Mouse (Mus musculus) spleen, adult 2 months (tissue): Measurements from ENCODE around the gene Adprhl1. TPM values are rescaled to one million over a fixed set of nuclear protein-coding genes. Genes with fewer than 3 reads are reported as not detected.

Experiments used
- DNase-seq, 2 experiments: peaks; one replicate each; pipeline versions ENCODE4 v3.0.0 to v3.0.0-alpha.2; 2012 to 2021; ENCODE audit warnings: low spot score in 2 of 2, low read depth in 1 of 2
- H3K27ac ChIP-seq: fragments of 200-500 bp; 2 replicates; pipeline ENCODE4 v1.5.1; 2012; ENCODE audit warnings: low read length, inconsistent platforms; ENCODE audit not compliant: insufficient read depth
- H3K27me3 ChIP-seq: fragments of 200-500 bp; 2 replicates; pipeline ENCODE4 v1.6.1; 2012; ENCODE audit warnings: mild to moderate bottlenecking, moderate library complexity, low read length, inconsistent platforms; ENCODE audit not compliant: control insufficient read depth, insufficient read depth
- H3K36me3 ChIP-seq: fragments of 200-500 bp; 2 replicates; pipeline ENCODE4 v1.6.1; 2012; ENCODE audit warnings: mild to moderate bottlenecking, low read length, inconsistent platforms; ENCODE audit not compliant: control insufficient read depth, insufficient read depth
- H3K4me1 ChIP-seq: fragments of 200-500 bp; 2 replicates; pipeline ENCODE4 v1.6.1; 2011; ENCODE audit warnings: inconsistent platforms; ENCODE audit not compliant: control insufficient read depth, insufficient read depth, insufficient read length
- H3K4me3 ChIP-seq: fragments of 200-500 bp; 2 replicates; pipeline ENCODE4 v1.5.1; 2011; ENCODE audit warnings: mild to moderate bottlenecking, inconsistent platforms; ENCODE audit not compliant: insufficient read depth, insufficient read length; ENCODE audit errors: extremely low read depth
- CTCF ChIP-seq: fragments of 200-500 bp; IDR thresholded peaks from 2 replicates; pipeline ENCODE4 v1.5.1; 2011; ENCODE audit warnings: mild to moderate bottlenecking, inconsistent platforms; ENCODE audit not compliant: insufficient read depth, insufficient read length, insufficient replicate concordance; ENCODE audit errors: extremely low read depth
- POLR2A ChIP-seq: fragments of 200-500 bp; IDR thresholded peaks from 2 replicates; pipeline ENCODE4 v1.6.1; 2011; ENCODE audit warnings: low read depth, low read length, inconsistent platforms
- WGBS: fragments of 180-500 bp; shearing (Covaris S2); methylation state at CpG from one replicate; pipeline ENCODE4 v1.1.7; 2018; 5-methylcytosine and 5-hydroxymethylcytosine counted together
- polyA plus RNA-seq: library from polyadenylated mRNA; depleted of rRNA; stranded (reverse); fragments of >200 nt; gene quantifications from 2 replicates; pipeline ENCODE4 v1.2.3, GENCODE M21; 2012

The Adprhl1 gene
- polyA plus RNA-seq, 1 experiment = 0.18 TPM

GRCm38 (mm10) chr8:13230471-13230870 lies 23.5 kb downstream of the Adprhl1 start:
- H3K27me3 ChIP-seq = no peaks in the 10 kb centered on the region
- no peak for TF ChIP-seq CTCF
- no peaks in the 10 kb centered on the region for H3K36me3 ChIP-seq
- H3K4me1 ChIP-seq = no peaks in the 10 kb centered on the region
- whole genome bisulfite sequencing = 89% methylated on average over 4 of the region's 4 CpGs
- no peak overlapping the region for H3K27ac ChIP-seq
- DNase-seq = no peak
- H3K4me3 ChIP-seq = no peak overlapping the region

GRCm38 (mm10) chr8:13229802-13230201 lies 24.2 kb downstream of the Adprhl1 start:
- WGBS = 90% methylated on average over 12 of the region's 12 CpGs
- no peaks in the 10 kb centered on the region for H3K27me3 ChIP-seq
- no peaks in the 10 kb centered on the region for H3K4me1 ChIP-seq
- no peak overlapping the region for H3K4me3 ChIP-seq
- H3K36me3 ChIP-seq = no peaks in the 10 kb centered on the region
- H3K27ac ChIP-seq = no peak overlapping the region
- no peak for DNase-seq
- TF ChIP-seq POLR2A (no peak), CTCF (no peak)

GRCm38 (mm10) chr8:13228923-13229610 lies 24.9 kb downstream of the Adprhl1 start:
- H3K27ac ChIP-seq = no peak overlapping the region
- no peaks in the 10 kb centered on the region for H3K36me3 ChIP-seq
- H3K27me3 ChIP-seq = no peaks in the 10 kb centered on the region
- H3K4me1 ChIP-seq = no peaks in the 10 kb centered on the region
- DNase-seq = no peak
- no peak overlapping the region for H3K4me3 ChIP-seq
- WGBS = 68% methylated on average over 9 of the region's 9 CpGs
- TF ChIP-seq CTCF (no peak), POLR2A (no peak)

- DNase-seq = no peak
- H3K4me1 ChIP-seq = no peaks in the 10 kb centered on the region
- no peak overlapping the region for H3K4me3 ChIP-seq
- H3K27me3 ChIP-seq = no peaks in the 10 kb centered on the region
- H3K27ac ChIP-seq = no peak overlapping the region
- no peaks in the 10 kb centered on the region for H3K36me3 ChIP-seq
- 49% methylated on average over 3 of the region's 3 CpGs for WGBS
- TF ChIP-seq POLR2A = no peak
- no peak for TF ChIP-seq CTCF
These were observed 26.8 kb downstream of the Adprhl1 start for GRCm38 (mm10) chr8:13227184-13227583.

GRCm38 (mm10) chr8:13226288-13226687 lies 27.7 kb downstream of the Adprhl1 start:
- H3K27ac ChIP-seq = no peak overlapping the region
- H3K4me1 ChIP-seq = no peaks in the 10 kb centered on the region
- H3K4me3 ChIP-seq = no peak overlapping the region
- H3K27me3 ChIP-seq = no peaks in the 10 kb centered on the region
- 66% methylated on average over 6 of the region's 6 CpGs for WGBS
- no peak for DNase-seq
- TF ChIP-seq POLR2A (no peak), CTCF (no peak)
- H3K36me3 ChIP-seq = no peaks in the 10 kb centered on the region

- no peak overlapping the region for H3K27ac ChIP-seq
- no peaks in the 10 kb centered on the region for H3K27me3 ChIP-seq
- TF ChIP-seq CTCF = no peak
- TF ChIP-seq POLR2A = no peak
- 81% methylated on average over 9 of the region's 9 CpGs for WGBS
- DNase-seq = no peak
- H3K4me3 ChIP-seq = no peak overlapping the region
- no peaks in the 10 kb centered on the region for H3K4me1 ChIP-seq
- H3K36me3 ChIP-seq = no peaks in the 10 kb centered on the region
These were observed 29.5 kb downstream of the Adprhl1 start for GRCm38 (mm10) chr8:13224426-13224825.

GRCm38 (mm10) chr8:13218441-13218840 lies 35.5 kb downstream of the Adprhl1 start:
- 87% methylated on average over 4 of the region's 4 CpGs for WGBS
- DNase-seq = no peak
- Histone ChIP-seq H3K27ac (no peak overlapping the region), H3K4me1 (peaks cover 9% of the 10 kb centered on the region; the same call in 1 of the 2 replicates), H3K27me3 (no peaks in the 10 kb centered on the region), H3K36me3 (no peaks in the 10 kb centered on the region), H3K4me3 (no peak overlapping the region)
- no peak for TF ChIP-seq POLR2A
- TF ChIP-seq CTCF = no peak
